Mouse (Mus musculus) liver, embryonic 14.5 days (tissue): Measurements from ENCODE around the gene Rnf148.

Experiments used
- CTCF ChIP-seq: IDR thresholded peaks from 2 replicates; pipeline ENCODE4 v1.5.1; 2016; ENCODE audit warnings: antibody characterized with exemption, low read depth, control low read depth
- EP300 ChIP-seq: IDR thresholded peaks from 2 replicates; pipeline ENCODE4 v1.6.1; 2016; ENCODE audit warnings: antibody characterized with exemption, low read depth

GRCm38 (mm10) chr6:23647627-23648247 is 7.2 kb downstream of the Rnf148 start:
- TF ChIP-seq CTCF (no peak), EP300 (no peak)
